Mouse (Mus musculus) left cerebral cortex, postnatal 36 days (tissue): ENCODE results near the gene Slf1. TPM values are rescaled to one million over a fixed set of nuclear protein-coding genes. Genes with fewer than 3 reads are reported as not detected.
"Not testable (repeated sequence)": the region's sequence is repeated elsewhere in the genome, so short reads cannot be mapped to it uniquely, and the experiment has no call there.

ENCODE experiments used
- DNase-seq, 2 experiments: peaks; one replicate each; pipeline ENCODE4 v3.0.0; 2021 to 2022; ENCODE audit warnings: low spot score in 2 of 2, mixed read lengths in 1 of 2
- intact Hi-C: fragments of 180-260 bp; cut with DNase I; formaldehyde crosslinking; loops from one replicate; pipeline ENCODE4 v1.15.1; 2025
- total RNA-seq, 2 experiments: library from RNA; stranded (reverse); gene quantifications; 2 replicates each; pipeline ENCODE4 v1.2.3; 2021

The Slf1 gene
- total RNA-seq, result 10 to 100 TPM; 24.7 to 28.4 TPM

DNA sequence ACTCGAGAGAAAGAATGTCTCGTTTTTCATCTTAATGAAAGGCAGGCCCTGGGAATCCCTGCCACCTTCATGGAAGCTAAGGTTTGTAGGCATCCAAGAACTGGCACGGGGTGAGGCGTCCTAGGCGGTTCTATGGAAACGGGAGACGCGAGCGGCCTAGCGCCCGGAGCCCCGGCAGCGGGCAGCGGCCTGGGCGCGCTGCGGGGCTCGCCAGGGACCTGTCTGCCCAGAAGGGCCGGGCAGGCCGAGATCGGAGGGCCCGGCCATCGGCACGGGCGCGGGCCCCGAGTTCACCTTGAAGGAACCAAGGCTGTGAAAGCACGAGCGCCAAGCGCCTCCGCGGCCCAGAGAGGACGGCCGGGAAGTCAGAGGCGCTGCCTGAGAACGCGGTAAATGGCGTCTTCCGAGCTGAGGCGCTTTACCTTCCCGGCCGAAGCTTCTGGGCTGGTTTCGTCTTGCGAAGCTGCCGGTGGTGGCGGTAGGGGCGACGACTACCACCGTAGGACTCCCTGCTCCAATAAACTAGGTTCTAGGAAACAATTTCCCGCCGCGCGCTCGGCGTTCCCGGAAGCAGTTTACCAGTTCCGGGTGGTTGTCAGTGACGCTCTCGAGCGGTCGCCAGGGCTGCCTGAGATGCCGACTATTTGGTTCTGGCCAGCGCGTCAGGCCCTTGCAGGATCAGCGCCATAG lies at the start of gene Slf1, which contains the start of gene 2210408I21Rik:
TSS of gene Slf1 (minus strand) at position 543 of the 690 bp plus-strand sequence.
TSS of gene 2210408I21Rik (plus strand) at position 610 of the 690 bp plus-strand sequence.
- intact Hi-C loops, result no loop called here

GRCm38 (mm10) chr13:77177931-77178330 lies 42.7 kb upstream of the Slf1 start:
- no peak for DNase-seq
- intact Hi-C loops, result no loop called here

More for the DNA sequence above, at the start of gene Slf1, which contains the start of gene 2210408I21Rik:
- peak; percentile 90 to 91 for DNase-seq

GRCm38 (mm10) chr13:77140890-77141289 lies 5.6 kb upstream of the Slf1 start:
- intact Hi-C loops, result no loop called here
- no peak for DNase-seq

DNA sequence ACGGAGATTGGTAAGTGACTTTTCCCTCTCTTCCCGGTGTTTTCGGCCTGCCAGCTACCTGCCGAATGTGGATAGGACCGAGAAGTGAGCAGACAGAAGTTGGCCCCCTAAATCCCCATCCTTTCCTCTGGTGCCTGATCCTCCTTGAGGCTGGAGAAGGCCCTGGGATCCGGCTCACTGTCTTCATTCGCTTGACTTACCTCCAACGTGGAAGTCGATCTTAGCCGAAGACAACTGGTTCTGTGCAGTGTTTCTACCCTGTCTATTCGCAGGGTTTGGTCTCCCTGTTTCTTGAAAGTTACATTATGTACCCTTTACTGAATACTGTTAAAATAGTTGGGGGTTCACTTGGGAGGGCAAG lies 328 bp upstream of the Slf1 start:
- intact Hi-C loops, result no loop called here
- DNase-seq, result no peak

GRCm38 (mm10) chr13:77131132-77131531 lies 4.1 kb downstream of the Slf1 start:
- intact Hi-C loops, result no loop called here
- no peak for DNase-seq

DNA sequence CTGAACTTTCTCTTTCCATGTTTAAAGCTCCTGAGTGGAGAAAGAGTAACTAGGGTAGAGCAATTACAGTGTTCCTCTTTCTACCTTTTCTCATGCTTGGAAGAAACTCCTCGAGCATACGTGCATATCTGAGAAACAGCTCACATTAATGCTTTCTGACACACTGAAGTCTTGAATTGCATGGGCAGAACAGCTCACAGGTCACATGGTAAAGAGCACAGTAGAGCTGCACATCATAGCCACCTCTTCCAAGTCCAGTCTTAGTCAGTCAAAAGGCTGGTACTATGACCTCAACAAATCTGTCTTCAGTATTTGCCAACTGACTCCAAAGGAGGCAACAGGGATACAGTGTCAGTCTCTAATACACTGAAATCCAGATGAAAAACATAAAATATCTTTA lies 7.0 kb downstream of the Slf1 start:
- no peak for DNase-seq
- intact Hi-C loops, result no loop called here

- no peak for DNase-seq
- intact Hi-C loops, result no loop called here
Observed at GRCm38 (mm10) chr13:77125159-77125558, 10.1 kb downstream of the Slf1 start.

GRCm38 (mm10) chr13:77118695-77119094 lies 16.6 kb downstream of the Slf1 start:
- DNase-seq, result no peak
- intact Hi-C loops, result no loop called here

- intact Hi-C loops, result no loop called here
- no peak for DNase-seq
Observed at GRCm38 (mm10) chr13:77107734-77108133, 27.5 kb downstream of the Slf1 start.

- intact Hi-C loops, DNase-seq: not testable (repeated sequence)
Observed at GRCm38 (mm10) chr13:77092876-77093275, 42.4 kb downstream of the Slf1 start.

- intact Hi-C loops, result no loop called here
- no peak for DNase-seq
Observed at GRCm38 (mm10) chr13:77072030-77072429, 63.2 kb downstream of the Slf1 start.

DNA sequence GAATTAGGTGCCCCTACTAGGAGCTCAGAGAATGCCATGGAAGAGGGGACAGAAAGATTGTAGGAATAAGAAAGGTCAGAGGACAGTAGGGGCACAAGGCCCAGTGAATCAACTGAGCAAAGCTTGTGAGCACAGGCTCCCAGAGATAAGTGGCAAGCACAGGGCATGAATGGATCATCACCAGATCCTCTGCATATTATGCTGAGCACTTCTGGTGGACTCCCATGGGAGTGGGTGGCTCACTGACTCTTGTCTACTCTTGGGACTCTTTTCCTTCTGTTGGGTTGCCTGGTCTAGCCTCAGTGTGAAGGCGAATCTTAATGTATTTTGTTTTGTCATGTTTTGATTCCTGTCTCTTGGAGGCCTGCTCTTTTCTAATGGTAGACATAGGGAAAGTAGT lies 66.4 kb downstream of the Slf1 start:
- intact Hi-C loops, result no loop called here
- no peak for DNase-seq

DNA sequence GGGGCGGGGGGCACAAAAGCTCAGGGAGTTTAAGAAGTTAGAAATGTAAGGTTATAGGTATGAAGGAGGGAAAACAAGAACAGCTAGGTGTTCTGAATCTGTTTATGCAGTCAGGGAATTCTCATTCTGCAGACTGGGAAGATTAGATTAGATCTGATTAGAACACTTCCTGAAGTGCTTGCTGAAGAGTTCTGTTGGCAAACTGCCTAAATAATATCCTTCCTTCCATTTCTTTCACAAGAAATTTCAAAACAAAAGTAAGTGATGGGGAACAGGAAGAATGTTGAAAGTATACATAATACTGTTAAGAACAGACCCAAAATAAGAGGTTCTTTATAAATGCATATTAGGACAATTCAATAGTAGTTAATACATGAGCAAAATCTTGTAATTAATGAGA lies 72.1 kb downstream of the Slf1 start:
- intact Hi-C loops, result no loop called here
- DNase-seq, result no peak

- intact Hi-C loops, result loop anchor here (10.0 kb wide), 2 partner anchors 205 to 1115 kb away; no protein-coding TSS in a partner anchor
- no peak for DNase-seq
Observed at GRCm38 (mm10) chr13:77049736-77050135, 85.5 kb downstream of the Slf1 start.

GRCm38 (mm10) chr13:77048461-77048860 lies 86.8 kb downstream of the Slf1 start:
- peak in 1 of 2 experiments; percentile 29 for DNase-seq
- intact Hi-C loops, result loop anchor here (10.0 kb wide), 2 partner anchors 204 to 1116 kb away; no protein-coding TSS in a partner anchor

DNA sequence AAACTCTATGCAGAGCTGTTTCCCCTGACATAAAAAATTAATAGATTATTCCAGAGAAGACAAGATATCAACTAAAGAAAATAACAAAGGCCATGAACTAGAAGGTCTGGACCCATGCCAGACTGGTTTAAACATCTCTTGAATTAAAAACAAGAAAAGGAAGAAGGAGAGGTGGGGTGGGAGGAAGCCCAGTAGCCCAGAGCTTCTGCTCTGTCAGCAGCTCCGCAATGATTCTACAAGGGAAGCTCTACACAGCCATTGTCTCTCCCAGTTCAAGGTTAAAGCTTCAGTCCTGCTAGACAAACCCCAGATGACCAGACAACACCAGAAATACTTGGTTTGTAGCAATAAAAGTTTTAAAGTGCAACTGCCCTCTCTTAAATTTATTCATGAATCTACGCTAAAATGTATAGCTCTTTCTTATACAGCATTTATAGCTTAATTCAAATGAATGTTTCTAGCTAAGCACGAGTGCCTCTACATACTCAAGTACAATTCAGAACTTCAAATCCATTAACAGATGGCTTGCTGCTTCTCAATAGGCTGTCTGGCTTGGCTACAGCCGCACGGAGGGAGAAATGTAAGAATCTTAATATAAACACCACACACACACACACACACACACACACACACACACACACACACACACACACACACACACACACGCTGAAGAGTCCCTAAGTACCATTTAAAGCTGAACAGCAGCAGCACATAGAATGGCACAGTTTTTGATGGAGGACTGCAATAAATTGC lies 87.9 kb downstream of the Slf1 start:
- DNase-seq, result peak; percentile 23
- intact Hi-C loops, result loop anchor here (10.0 kb wide), 2 partner anchors 203 to 1117 kb away; no protein-coding TSS in a partner anchor

- DNase-seq, result peak in 1 of 2 experiments; percentile 23
- intact Hi-C loops, result loop anchor here (10.0 kb wide), 2 partner anchors 202 to 1118 kb away; no protein-coding TSS in a partner anchor
Observed at GRCm38 (mm10) chr13:77046416-77046815, 88.9 kb downstream of the Slf1 start.

- intact Hi-C loops, result loop anchor here (10.0 kb wide), 2 partner anchors 201 to 1119 kb away; no protein-coding TSS in a partner anchor
- DNase-seq, result no peak
Observed at GRCm38 (mm10) chr13:77045375-77045774, 89.9 kb downstream of the Slf1 start.

DNA sequence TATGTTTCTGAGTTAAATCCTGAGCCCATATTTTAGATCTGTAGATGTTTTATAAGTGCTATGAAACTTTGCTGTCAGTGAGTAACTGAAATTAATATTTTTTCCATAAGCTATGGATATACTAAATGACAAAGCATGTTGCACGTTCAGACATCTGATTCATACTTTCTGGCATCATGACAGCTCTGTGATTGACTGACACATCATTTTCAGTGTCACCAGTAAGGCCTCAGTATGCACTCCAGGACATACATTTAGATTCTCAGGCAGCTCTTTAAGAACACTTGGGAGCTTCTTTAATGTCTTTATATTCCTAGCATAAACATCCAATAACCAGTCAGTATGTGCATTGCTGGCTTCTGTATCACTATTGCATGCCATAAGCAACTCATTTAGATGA lies 91.9 kb downstream of the Slf1 start:
- intact Hi-C loops, result loop anchor here (10.0 kb wide), 2 partner anchors 199 to 1121 kb away; no protein-coding TSS in a partner anchor
- no peak for DNase-seq

DNA sequence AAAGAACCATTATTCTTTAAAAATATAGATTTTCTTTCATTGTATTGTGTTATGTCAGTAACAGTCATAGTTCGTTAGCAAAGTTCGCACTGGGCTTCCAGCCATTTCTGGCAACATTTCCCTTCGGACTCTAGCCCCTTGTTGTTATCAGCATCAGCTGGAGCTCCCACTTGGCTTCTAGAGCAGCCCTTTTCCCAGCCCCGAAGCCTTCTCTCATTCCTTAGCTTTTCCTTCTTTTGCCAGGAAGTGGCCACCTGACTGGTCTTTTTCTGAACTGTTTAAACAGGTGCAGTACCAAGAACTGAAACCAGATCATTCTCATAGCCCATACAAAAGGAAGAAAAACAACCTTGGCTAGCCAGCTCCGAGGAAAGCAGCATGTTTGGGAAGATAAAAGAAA lies 105.7 kb downstream of the Slf1 start:
- intact Hi-C loops, result no loop called here
- DNase-seq, result no peak

GRCm38 (mm10) chr13:77018851-77019250 lies 116.4 kb downstream of the Slf1 start:
- intact Hi-C loops, result no loop called here

More at GRCm38 (mm10) chr13:77018851-77019250, 116.4 kb downstream of the Slf1 start:
- DNase-seq, result no peak
